Mouse (Mus musculus): Measurements from ENCODE around the gene Slc29a3.

GRCm38 (mm10) chr10:60739619-60740363, 12.8 kb downstream of the Slc29a3 start:
- TF ChIP-seq CTCF (IDR thresholded peaks at IDR 0.05; ENCODE audit: control insufficient read depth, insufficient read depth, low read length): no peak
- TF ChIP-seq POLR2A (IDR thresholded peaks at IDR 0.05; ENCODE audit: borderline replicate concordance, control insufficient read depth, low read depth, low read length): no peak
